Mouse (Mus musculus) retina, postnatal 1 day (tissue): ENCODE measurements around the gene Efna2.

Source experiments
- DNase-seq: peaks from one replicate; pipeline ENCODE4 v3.0.0-alpha.2; 2012

Gene Efna2

DNA sequence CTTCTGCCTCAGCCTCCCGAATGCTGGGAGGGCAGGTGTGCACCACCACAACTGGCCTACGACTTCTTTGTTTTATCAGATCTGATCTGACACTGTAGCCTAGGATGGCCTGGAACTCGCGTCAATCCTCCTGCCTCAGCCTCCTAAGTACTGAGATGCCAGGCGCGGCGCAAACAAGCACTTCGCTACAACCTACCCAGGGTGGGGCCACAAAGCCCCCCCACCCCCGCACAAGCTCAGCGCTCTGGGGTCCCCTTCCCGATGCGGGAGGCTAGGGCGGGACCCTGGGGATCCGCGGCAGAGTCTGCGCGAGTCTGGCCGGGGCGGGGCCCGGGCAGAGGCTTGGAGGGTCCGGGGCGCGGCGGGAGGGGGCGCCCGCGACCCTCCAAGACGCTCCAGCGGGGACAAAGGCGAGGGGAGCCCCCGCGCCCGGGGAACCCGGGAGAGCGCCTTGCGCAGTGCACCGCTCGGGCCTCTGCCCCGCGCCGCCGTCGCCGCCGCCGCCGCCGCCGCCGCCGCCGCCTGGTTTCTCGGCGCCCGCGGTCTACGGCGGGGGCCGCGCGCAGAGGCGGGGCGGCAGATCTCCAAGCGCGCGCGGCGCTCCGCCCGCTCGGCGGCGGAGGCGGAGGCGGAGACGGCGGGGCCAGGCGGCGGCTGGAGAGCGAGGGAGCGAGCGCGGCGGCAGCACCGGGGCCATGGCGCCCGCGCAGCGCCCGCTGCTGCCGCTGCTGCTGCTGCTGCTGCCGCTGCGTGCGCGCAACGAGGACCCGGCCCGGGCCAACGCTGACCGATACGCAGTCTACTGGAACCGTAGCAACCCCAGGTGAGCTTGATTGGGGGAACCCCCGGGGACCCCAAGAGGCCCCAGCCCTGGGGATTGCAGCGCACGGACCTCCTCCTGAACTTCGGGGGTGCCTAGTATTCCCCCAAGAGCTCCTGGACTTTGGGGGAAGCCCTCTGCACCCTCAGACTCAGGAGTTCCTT is at the start of gene Efna2:
TSS of gene Efna2 (plus strand) at position 415 of the 984 bp plus-strand sequence.
- peak; percentile 80 for DNase-seq

DNA sequence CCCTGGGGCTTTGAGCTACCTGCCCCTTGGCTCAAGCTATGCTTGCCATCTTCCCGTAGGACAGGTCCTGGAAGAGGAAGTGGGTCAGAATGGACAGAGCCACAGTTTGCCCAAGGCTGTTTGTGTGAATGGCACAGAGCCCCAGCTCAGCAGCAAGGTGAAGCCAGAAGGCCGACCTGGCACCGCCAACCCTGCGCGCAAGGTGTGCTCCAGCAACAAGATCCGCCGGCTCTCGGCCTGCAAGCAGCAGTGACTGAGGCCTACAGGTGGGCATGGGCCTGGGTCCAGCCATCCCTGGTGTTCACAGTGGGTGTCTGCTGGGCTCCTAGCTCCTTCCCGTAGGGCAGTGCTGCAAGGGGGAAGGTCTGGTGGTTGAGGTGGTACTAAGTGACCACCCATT is 49.4 kb upstream of the Efna2 start:
- no peak for DNase-seq

- DNase-seq = no peak
Measured at GRCm38 (mm10) chr10:80130403-80131031, 48.8 kb upstream of the Efna2 start.

- peak; percentile 71 for DNase-seq
Measured at GRCm38 (mm10) chr10:80131316-80131951, 47.8 kb upstream of the Efna2 start.

DNA sequence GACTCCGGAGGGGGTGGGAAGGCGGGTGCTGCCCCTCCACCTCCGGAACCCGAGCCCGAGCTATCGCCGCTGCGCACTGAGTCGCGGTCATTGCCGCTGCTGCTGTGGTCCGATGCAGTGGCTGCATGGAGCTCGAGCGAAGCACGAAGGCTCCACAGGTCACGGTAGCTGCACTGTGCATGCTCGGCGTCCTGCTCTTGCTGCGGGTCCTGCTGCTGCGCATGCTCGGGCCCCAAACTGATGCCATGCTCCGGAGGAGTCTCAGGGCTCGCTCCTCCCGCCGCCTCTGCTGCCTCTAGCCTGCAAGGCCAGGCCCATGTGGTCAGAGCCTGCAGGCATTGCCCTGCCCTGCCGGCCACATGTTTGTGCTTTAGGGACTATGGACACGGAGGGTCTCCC is 47.3 kb upstream of the Efna2 start:
- peak; percentile 35 for DNase-seq

GRCm38 (mm10) chr10:80133226-80133849 is 45.9 kb upstream of the Efna2 start:
- no peak for DNase-seq

DNA sequence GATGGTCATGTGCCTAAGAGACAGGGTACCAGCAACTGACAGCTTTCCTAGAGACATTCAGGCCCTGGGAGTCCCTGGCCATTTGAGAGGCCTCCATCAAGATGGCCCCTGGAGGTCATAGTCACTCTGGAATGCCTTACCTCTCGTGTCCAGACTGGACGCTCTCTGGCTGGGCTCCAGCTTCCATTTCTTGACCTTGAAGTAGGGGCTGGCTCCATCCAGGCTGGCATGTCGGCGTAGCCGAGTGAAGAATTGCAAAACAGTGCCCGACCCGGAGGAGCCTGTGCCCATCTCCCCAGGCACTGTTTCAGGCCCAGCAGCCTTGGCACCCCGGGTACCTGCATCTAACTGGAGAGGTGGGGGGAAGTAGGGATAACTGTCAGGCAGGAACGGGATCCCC is 44.9 kb upstream of the Efna2 start:
- no peak for DNase-seq

DNA sequence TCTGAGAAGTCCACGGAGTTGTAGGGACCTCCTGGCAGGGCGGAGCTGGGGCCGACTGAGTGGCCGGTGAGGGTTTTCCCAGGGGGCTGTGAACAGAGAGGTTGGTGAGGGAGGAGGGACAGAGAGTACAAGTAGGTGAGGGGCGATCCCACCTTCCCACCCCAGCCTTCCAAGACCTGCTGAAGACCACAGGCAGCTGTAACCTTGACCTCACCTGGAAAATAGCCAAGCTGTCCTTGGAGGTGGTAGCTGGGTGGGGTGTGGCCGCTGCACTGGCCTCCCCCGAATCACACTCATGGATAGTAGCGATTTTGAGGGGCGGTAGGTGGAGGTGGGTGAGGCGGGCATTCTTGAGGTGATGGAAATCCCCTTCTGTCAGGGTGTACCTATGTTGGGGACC is 44.1 kb upstream of the Efna2 start:
- no peak for DNase-seq

- DNase-seq = no peak
Measured at GRCm38 (mm10) chr10:80135641-80136040, 43.6 kb upstream of the Efna2 start.

DNA sequence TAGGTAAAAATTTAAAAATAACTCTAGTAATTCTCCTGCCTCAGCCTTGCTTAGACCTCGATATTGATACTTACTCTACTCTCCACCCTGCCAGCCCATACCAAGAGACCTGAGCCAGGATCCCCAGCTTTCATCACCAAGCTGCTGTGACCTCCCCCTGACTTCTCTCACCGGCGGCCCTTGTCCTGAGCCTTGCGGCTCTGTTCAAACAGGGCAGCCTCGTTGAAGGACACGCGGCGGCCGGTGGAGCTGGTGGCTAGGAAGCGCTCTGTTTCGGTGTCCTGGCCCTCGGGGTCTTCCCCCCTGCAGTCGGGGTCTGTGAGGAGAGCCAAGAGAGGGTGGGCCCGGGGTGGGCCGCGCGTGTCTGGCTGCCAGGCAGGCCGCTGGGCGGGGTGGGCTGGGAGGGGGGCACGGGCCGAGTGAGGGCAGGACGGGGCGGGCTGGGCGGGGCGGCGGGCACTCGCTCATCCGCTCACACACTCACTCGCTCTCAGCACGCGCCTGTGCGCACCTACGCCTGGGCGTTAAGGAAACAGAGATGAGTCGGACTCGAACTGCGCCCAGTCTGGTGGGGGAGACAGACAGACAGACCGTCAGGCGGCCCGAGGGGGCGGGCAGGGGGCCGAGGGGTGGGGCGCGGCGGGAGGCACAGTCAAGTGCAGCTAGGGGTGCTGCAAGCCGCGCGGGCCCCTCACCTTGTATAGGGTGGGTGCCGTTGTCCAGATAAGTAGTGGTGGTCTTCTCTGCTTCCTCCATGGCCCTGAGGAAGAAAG is 42.9 kb upstream of the Efna2 start:
- peak; percentile 41 for DNase-seq

- peak; percentile 69 for DNase-seq
Measured at GRCm38 (mm10) chr10:80136952-80137625, 42.2 kb upstream of the Efna2 start.

DNA sequence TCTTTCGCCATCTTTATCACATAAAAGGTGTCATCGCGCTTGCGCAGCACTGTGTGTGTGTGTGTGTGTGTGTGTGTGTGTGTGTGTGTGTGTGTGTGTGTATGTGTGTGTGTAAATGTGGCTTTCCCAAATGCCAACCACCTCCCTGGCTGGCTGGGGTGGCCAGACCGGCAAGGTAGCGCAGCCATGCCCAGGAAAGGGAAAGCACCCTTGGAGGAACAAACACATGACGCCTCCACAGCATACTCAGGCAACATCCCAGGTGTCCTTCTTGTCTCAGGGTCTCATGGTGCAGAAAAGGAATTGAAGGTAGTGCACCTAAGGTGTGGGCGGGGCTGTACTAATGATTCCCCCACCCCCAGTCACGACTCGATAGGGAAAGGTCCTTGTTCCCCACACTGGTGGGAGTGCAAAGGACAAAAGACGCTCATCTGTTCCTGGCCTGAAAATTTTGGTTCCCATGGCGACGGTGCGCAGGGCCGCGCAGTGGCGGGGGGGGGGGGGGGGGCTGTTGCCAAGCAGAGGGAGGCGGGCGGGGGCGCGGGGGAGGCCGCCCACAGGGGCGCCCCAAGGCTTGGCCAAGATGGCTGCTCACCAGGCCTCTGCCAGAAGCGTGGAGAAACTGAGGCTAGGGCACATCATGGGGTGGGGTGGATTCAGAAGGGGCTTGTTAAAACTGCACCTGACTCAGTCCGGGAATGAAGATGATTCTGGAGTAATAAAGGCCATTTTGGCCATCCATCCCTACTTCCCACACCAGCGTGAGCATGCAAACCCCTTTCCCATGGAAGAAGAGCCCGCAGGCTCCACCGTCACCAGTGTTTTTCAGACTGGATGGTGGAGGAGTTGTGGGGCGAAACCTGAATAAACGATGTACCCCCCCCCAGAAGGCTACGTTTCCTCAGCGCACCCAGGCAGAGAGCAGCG is 41.4 kb upstream of the Efna2 start:
- peak; percentile 68 for DNase-seq

- peak; percentile 67 for DNase-seq
Measured at GRCm38 (mm10) chr10:80138553-80139438, 40.5 kb upstream of the Efna2 start, which contains the start of gene Atp5d. Gene Atp5d (plus strand): TSS chr10:80138632.

DNA sequence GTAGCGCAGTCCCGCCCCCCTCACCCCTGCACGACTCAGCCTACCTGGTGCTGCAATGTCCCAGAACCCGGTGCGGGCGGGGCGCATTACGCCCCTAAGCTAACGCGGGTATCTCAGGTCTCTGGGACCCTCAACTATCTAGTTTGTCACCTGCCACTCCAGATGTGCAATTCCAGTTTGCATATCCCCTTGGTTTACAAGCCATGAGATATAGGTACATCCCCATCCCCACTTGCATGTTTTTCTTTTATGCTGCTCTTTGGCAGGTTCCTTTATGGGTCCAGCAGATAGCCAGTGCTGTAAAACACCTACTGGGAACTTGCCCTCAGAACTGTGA is 39.9 kb upstream of the Efna2 start:
- DNase-seq = no peak

DNA sequence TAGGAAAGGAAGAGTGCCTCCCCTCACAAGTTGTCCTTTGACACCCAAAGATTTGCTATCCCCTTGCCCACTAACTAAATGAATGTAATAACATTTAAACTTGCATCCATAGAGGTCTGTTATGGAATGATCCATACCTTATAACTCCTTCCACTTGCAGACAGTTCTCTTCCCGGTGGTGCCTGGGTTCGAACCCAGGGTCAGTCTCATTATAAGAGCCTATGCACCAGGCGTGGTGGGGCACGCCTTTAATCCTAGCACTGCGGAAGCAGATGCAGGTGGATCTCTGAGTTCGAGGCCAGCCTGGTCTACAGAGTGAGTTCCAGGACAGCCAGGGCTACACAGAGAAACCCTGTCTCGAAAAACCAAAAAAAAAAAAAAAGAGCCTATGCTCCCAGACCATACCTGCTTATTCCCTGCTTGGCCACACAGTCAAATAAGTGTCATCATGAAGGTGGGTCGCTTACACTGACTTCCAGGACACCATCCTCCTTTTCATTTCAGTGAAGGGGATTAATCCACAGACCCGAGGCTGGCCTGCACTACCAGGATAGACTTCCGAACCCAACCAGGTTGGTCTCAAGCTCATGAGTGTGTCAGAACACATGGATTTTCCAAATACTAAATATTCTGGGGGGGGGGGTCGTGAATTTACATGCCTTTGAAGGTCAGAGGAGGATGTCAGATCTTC is 39.2 kb upstream of the Efna2 start:
- DNase-seq = no peak

GRCm38 (mm10) chr10:80140666-80141035 is 38.6 kb upstream of the Efna2 start, which contains the start of gene Cbarp:
Gene Cbarp (minus strand): TSS chr10:80140835.
- DNase-seq = no peak

DNA sequence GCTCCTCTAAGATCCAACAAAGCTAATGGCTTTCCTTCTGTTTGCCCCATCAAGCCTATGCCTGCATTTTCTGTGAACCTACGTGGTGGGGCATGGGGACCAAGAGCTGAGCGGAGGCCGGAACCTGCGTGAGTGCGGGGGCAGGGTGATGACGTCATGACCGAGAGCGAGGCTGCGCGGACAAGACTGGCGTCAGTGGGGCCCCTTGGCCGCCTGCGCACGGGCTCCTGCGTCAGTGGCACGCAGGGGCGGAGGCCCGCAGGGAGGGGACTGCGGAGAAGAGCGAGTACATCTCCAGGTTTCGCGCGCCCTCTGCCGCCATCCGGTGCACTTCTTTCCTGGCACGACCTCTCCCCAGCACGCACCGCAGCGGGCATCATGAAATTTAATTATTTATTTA is 38.0 kb upstream of the Efna2 start:
- DNase-seq = peak; percentile 96

DNA sequence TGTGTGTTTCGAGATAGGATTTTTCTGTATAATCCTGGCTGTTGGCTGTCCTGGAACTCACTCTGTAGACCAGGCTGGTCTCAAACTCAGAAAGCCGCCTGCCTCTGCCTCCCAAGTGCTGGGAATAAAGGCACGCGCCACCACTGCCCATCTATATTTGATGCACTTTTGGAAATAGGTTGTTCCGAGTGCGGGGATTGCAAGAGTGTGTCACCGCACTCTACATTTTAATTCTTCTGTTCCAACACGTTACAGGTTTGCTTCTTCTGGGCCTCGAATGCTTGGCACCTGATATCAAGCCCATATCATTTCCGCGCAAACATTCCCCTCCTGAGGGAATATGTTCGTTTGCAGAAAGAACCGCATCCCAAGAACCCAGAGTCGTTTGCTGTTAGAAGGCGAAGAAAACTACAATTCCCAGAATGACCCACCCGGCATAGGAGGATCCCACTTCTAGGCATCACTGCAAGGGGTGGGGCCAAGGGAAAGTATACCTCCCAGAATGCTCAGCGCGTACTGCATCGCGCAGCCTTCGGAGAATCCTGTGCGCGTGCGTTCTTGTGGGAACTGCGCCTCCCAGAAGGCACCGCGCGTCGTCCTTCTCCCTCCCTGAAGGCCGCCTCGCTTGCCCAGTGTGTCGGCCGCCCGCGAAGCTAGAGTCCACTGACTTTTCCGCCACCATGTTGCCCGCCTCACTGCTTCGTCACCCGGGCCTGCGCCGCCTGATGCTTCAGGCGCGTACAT is 37.3 kb upstream of the Efna2 start:
- DNase-seq = peak; percentile 100
